Mouse (Mus musculus): Measurements from ENCODE around the gene Etv5.

DNA sequence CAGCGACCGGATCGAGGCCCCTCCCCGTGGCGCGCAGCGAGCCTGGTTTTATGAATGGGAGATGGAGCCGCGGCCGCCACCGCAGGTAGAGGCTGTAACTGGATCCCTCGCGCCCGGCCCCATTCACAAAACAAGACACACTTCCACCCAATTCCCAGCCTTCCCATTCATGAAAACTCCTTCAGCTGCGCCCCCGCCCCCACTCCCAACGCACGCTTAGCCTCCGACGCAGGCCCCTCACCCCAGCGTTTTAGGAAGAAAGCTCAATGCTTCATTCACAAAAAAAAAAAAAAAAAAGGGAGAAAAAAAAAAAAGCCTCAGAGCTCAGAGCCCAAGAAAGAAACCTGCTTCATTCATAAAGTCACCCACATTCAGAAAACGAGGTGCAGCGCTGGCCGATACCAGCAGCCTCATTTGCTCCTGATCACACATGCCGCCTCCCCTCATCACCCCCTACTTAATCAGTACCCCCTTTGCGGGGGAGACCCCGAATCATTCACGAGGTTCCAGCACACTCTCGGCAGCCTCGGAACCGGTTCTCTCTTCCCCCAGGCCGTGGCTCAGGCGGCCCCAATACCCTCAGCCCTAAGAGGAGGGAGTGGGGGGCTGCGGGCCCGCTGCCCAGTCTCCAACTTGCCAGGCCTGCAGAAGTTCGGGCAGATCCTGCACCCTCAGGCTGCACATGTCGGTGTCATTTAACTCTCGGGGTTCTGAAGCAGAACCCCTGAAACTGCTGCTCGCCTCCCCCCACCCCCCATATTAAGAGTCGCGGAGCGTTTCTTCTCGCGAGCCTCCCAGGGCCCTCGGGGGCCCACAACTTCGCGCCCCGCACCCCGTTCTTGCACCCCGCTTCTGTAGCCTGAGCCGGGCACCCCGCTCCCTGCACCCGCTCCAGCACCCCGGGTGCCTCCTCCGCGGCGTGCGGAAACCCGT, 812 bp downstream of the Etv5 start:
- no peak for TF ChIP-seq POLR2A (IDR thresholded peaks at IDR 0.05; ENCODE audit: low read depth, low read length)
- TF ChIP-seq CTCF (IDR thresholded peaks at IDR 0.05; ENCODE audit: borderline replicate concordance, insufficient read depth, low read length): no peak

Data from embryonic fibroblast, embryonic 13.5 days (primary cell).